Mouse (Mus musculus) thymus, postnatal 10 days (tissue): ENCODE results near the gene Gast.
"Not testable (repeated sequence)": the region's sequence is repeated elsewhere in the genome, so short reads cannot be mapped to it uniquely, and the experiment has no call there.

Experiments used
- DNase-seq, 2 experiments: peaks; one replicate each; pipeline ENCODE4 v3.0.0; 2021; ENCODE audit warnings: low spot score in 2 of 2

Gast gene

GRCm38 (mm10) chr11:100361059-100361458 lies 26.9 kb downstream of the Gast start:
- DNase-seq = not testable (repeated sequence)

GRCm38 (mm10) chr11:100362209-100362978 lies 28.2 kb downstream of the Gast start:
- peak; percentile 50 to 78 for DNase-seq

- peak; percentile 53 to 71 for DNase-seq
Measured at GRCm38 (mm10) chr11:100362979-100363562, 28.9 kb downstream of the Gast start.

- DNase-seq = no peak
Measured at GRCm38 (mm10) chr11:100369145-100369544, 34.9 kb downstream of the Gast start.

- DNase-seq = no peak
Measured at GRCm38 (mm10) chr11:100369822-100370221, 35.6 kb downstream of the Gast start.

GRCm38 (mm10) chr11:100371981-100372558 lies 37.9 kb downstream of the Gast start:
- no peak for DNase-seq

- no peak for DNase-seq
Measured at GRCm38 (mm10) chr11:100375127-100375526, 40.9 kb downstream of the Gast start.

GRCm38 (mm10) chr11:100376005-100376404 lies 41.8 kb downstream of the Gast start:
- no peak for DNase-seq

- DNase-seq = no peak
Measured at GRCm38 (mm10) chr11:100376746-100377389, 42.7 kb downstream of the Gast start.

GRCm38 (mm10) chr11:100377989-100378388 lies 43.8 kb downstream of the Gast start:
- no peak for DNase-seq

- no peak for DNase-seq
Measured at GRCm38 (mm10) chr11:100378446-100378845, 44.2 kb downstream of the Gast start.

GRCm38 (mm10) chr11:100379311-100379710 lies 45.1 kb downstream of the Gast start:
- DNase-seq = no peak

- no peak for DNase-seq
Measured at GRCm38 (mm10) chr11:100382682-100383081, 48.5 kb downstream of the Gast start.

GRCm38 (mm10) chr11:100385016-100385415 lies 50.8 kb downstream of the Gast start:
- DNase-seq = no peak

GRCm38 (mm10) chr11:100386586-100386985 lies 52.4 kb downstream of the Gast start:
- DNase-seq = no peak
